Mouse (Mus musculus) brown adipose tissue, adult 24 weeks (tissue): Measurements from ENCODE around the gene Zfp689. TPM values are rescaled to one million over a fixed set of nuclear protein-coding genes. Genes with fewer than 3 reads are reported as not detected.
A peak's percentile ranks its signal among the peaks of the same experiment; 100 is the strongest.
"Not testable (repeated sequence)": the region's sequence is repeated elsewhere in the genome, so short reads cannot be mapped to it uniquely, and the experiment has no call there.

ENCODE experiments used
- H3K27ac ChIP-seq: fragments of 200-500 bp; replicated peaks from 2 replicates; pipeline ENCODE4 v1.5.1; 2012; ENCODE audit warnings: low read depth, mild to moderate bottlenecking, low read length
- H3K4me1 ChIP-seq: fragments of 200-500 bp; 2 replicates; pipeline ENCODE4 v1.6.1; 2012; ENCODE audit warnings: low read length, mixed read lengths; ENCODE audit not compliant: control insufficient read depth, insufficient read depth, insufficient read length
- H3K4me3 ChIP-seq: fragments of 200-500 bp; 2 replicates; pipeline ENCODE4 v1.5.1; 2012; ENCODE audit warnings: low read depth, mild to moderate bottlenecking, low read length, moderate library complexity; ENCODE audit not compliant: insufficient read depth
- polyA plus RNA-seq: library from polyadenylated mRNA; stranded (reverse); fragments of >200 nt; gene quantifications from 2 replicates; pipeline ENCODE4 v1.2.4, GENCODE M21; 2012; ENCODE audit not compliant: missing spikeins, insufficient read depth, insufficient read length

Zfp689 gene
- polyA plus RNA-seq, 1 experiment: 0.40 TPM

DNA sequence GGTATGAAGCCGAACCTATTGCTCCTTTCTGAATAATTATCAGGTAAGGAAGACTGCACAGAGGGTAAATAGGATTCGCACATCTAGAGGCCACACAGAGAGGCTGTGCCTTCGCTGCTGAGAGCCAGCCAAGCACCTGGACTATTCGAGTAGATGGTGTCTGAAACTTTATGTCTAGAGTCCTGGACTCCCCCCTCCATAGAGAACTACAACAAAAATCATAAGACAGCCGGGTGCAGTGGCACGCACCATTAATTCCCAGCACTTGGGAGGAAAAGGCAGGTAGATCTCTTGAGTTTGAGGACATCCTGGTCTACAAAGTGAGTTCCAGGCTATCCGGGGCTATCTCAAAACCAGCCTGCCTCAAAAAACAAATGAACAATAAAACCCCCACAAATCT is 1.0 kb upstream of the Zfp689 start:
- Histone ChIP-seq H3K27ac (no peak overlapping the region), H3K4me1 (peaks cover 8% of the 10 kb centered on the region), H3K4me3 (no peak overlapping the region)

DNA sequence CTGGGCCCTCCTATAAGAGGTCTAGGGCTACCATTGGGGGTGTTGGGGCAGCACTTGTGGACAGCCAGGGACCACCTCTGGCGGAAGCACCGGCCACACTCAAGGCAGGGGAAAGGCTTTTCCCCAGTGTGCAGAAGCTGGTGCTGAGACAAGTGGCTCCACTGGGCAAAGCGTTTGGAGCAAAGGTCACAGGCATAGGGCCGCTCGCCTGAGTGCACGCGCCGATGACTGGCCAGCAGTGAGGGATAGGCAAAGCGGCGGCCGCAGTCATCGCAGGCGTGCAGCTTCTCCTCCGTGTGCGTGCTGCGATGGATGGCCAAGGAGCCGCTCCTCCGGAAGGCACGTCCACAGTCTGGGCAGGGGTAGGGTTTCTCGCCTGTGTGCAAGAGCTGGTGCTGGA is 5.0 kb downstream of the Zfp689 start:
- Histone ChIP-seq H3K4me3 (no peak overlapping the region), H3K4me1 (no peaks in the 10 kb centered on the region), H3K27ac (no peak overlapping the region)

DNA sequence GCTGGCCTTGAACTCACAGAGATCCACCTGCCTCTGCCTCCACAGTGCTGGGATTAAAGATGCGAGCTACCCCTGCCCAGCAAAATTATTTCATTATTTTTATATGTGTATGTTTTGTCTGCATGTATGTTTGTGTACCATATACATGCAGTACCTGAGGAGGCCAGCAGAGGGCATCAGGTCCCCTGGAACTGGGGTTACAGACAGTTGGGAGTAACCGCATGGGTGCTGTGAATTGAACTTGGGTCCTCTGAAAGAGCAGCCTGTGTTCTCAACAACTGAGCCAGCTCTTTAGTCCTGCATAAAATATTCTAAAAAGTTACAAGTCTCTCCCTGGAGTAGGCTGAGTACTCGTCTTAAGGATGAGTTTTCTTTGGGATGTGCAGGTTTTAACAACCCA is 11.2 kb downstream of the Zfp689 start:
- Histone ChIP-seq H3K4me3 (no peak overlapping the region), H3K27ac (no peak overlapping the region), H3K4me1 (no peaks in the 10 kb centered on the region)

DNA sequence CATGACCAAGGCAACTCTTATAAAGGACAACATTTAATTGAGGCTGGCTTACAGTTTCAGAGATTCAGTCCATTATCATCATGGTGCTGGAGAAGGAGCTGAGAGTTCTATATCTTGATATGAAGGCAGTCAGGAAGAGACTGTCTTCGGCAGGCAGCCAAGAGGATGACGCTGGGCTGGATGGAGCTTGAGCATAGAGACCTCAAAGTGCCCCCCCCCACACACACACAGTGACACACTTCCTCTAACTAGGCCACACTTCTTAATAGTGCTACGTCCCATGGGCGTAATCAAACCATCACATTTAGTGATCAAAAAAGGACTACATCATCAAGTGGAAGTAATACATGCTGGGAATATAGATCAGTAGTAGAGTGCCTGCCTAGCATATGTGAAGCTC is 13.8 kb downstream of the Zfp689 start:
- Histone ChIP-seq H3K27ac (no peak overlapping the region), H3K4me3 (no peak overlapping the region), H3K4me1 (no peaks in the 10 kb centered on the region)

DNA sequence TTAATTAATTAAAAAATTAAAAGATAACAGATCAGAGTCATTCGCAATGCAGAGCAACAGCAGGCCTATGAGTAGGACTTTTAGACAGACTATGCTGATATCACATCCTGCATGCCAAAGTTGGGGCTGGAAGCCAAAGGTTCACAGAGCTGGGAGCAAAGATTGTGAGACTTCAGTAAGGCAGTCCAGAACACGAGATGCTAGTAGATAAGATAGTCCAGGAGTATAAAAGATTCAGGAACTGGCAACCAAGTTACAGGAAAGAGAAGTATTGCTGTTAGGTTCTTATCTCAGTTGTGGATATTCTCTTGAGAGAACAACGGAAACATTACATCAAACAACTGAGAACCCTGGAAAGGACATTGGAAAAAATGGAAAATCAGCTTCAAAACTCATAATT is 22.6 kb downstream of the Zfp689 start:
- H3K4me1 ChIP-seq: 0 out of 2 replicates have a peak, but pooled peaks cover 3% of the 10 kb centered on the region
- H3K4me3 ChIP-seq: no peak overlapping the region
- H3K27ac ChIP-seq: no peak overlapping the region; the same call in 1 of the 2 replicates

DNA sequence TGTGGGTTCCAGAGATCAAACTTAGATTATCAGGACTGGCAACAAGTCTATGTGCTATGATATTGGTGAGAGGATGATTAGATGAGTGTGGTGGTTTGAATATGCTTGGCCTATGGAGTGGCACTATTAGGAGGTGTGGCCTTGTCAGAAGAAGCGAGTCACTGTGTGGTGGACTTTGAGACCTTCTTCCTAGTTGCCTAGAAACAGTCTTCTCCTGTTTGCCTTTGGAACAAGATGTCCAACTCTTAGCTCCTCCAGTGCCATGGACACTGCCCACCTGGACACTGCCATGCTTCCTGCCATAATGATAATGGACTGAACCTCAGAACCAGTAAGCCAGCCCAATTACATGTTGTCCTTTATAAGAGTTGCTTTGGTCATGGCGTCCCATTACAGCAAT is 23.0 kb downstream of the Zfp689 start:
- Histone ChIP-seq H3K27ac (peak overlapping the region; percentile 63), H3K4me3 (no peak overlapping the region), H3K4me1 (peaks cover 5% of the 10 kb centered on the region; the same call in 1 of the 2 replicates)

DNA sequence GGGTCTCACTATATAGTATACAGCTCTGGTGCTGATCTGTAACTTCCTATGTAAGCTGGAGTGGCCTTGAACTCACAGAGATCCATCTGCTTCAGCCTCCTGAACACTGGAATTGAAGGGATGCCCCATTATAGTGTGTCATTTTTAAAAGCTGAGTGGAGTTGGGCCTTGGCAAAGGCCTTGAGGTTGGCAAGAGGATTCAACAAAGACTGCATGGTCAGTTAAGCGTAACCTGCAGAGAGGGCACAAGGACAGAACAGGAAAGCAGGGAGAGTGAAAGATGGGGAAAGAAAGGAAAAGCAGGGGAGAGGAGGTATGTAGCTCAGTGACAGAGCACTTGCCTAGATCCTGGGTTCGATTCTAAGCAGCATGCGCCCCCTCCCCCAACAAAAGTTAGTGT is 23.7 kb downstream of the Zfp689 start:
- Histone ChIP-seq H3K4me1 (peaks cover 5% of the 10 kb centered on the region; the same call in 1 of the 2 replicates), H3K27ac (no peak overlapping the region), H3K4me3 (no peak overlapping the region)

DNA sequence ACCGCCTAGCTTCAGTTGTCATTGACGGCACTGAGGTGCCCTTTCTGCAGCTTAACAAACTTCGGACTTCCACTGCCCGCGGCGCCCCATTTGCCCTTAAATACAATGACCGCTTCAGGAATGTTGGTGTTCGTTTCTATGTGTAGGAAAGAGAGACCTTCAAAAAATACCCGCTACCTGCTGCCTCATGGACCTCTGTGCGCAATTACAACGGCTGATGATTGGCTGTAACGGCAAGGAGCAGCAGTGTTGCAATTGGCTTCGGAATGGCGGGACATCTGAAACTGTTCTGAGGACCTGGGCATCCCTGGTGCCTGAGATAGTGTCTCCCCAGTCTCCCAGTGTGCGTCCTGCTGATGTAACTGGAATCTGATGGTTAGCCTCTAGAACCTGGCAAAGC is 26.7 kb downstream of the Zfp689 start:
- Histone ChIP-seq H3K4me3 (peak overlapping the region; percentile 56), H3K27ac (no peak overlapping the region), H3K4me1 (peaks cover 5% of the 10 kb centered on the region; the same call in 1 of the 2 replicates)

DNA sequence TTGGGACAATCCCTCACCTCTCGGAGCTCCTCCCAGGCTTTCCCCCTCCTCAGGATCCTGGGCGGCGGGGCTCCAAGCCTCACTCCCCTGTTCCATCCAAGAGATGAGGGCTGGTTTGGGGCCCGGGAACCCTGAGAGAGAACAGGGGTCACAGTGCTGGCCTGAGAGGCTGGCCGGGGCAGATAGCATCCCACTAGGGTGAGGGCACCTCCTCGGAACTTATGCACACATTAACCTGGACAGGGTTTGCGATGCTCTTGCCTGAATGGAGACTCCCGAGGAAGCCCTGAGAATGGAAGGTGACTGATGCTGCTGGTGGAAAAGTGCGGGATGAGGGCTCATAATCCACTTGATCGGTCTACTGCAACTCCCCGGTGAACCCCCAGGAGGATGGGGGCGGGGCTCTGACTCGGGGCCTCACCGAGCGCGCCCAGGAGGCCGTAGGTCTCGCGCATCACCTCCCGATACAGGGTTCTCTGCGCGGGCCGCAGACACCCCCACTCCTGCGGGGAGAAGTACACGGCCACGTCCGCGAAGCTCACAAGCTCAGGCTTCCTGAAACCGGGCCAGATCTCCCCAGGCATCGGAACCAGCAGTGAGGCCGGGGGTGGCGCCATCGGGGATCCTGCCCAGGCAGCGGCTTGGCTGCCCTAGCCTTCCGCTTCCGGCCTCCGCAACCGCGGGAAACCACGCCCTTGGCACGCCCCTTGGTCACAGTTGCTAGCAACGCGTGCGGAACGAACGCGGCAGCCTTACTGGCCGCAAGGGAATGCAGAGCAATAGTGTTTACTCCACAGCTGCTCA is 27.4 kb downstream of the Zfp689 start, which contains the start of gene Zfp688:
Gene Zfp688 (minus strand): TSS at position 681 of the 804 bp plus-strand sequence.
- Histone ChIP-seq H3K4me3 (peak within 1 kb of the TSS; percentile 89), H3K4me1 (peaks cover 5% of the 10 kb centered on the region; the same call in 1 of the 2 replicates), H3K27ac (peak within 1 kb of the TSS; percentile 61)

DNA sequence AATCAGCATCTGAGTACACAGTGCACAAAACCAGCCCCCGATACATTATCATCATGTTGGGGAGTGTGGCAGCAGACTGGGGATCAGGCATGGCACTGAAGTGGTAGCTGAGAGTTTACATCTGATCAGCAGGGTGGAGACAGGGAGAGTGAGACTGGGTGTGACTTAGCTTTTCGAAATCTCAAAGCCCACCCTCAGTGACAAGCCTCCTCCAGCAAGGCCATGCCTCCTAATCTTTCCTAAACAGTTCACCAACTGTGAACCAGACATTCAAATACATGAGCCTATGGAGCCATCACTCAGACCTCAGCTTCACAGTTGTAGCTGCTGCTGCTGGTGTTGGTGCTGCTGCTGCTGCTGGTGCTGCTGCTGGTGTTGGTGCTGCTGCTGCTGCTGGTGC is 37.5 kb downstream of the Zfp689 start:
- no peak overlapping the region for H3K27ac ChIP-seq
- no peaks in the 10 kb centered on the region for H3K4me1 ChIP-seq
- H3K4me3 ChIP-seq: no peak overlapping the region

DNA sequence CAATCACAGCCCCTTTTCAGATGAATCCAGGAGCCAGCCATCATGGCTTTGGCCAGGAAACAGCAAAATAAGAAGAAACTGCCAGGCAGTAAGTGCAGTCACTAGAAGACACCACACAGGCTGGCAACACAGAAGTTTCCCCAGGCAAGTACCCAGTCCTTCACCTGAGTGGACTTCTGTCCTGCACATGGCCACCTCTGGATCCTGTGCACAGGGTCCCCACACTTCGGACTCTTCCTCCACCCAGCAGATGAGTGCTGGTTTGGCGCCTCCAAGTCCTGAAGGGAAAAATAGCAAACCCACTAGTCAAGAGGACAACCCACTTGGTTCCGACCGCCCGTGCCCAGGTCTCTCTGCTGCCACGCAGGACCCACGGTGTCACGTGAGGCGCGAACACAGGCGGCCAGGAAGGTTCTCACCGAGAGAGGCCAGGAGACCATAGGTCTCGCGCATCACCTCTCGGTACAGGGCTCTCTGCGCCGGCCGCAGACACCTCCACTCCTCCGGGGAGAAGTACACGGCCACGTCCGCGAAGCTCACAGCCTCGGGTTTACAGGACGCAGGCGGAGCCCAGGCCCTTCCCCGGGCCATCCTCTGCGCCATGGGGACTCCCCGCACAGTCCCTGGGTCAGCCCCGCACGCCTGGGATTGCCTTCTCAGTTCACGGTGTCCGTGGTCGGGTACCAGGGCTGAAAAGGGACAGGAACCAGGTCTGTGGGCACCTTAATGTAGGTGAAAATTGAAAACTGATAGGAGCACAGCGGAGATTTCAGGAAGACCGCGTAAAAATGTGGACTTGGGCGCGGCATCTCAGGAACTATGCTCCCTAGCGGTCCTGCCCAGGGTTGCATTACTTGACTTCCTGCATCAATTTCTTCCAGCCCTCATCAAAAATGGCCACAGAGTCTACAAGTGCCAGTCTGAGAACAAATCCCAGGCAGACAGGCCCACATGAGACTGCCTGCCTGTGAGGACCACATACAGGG is 42.7 kb downstream of the Zfp689 start, which contains the start of gene Zfp764:
Gene Zfp764 (minus strand): TSS at position 821 of the 986 bp plus-strand sequence.
- H3K4me3 ChIP-seq: peak within 1 kb of the TSS; percentile 79
- peak within 1 kb of the TSS; percentile 88 for H3K27ac ChIP-seq
- not testable (repeated sequence) for H3K4me1 ChIP-seq

DNA sequence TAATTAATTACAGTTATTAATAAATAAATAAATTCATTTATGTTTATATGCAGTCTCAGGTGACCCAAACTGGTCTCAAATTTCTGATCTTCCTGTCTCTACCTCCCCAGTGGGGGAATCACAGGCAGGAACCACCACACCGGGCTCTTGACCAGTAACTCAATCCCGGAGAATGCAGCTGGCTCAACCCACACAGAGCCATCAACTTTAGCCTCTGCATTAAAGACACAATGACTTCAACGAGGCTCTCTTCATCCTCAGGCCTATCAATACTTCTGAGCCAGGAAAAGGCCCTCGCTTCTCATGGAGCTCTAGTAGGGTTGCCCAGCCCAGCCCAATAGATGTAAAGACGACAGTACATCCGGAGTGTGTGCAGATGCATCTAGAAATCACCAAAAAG is 44.9 kb downstream of the Zfp689 start:
- not testable (repeated sequence) for H3K4me1 ChIP-seq, H3K27ac ChIP-seq, H3K4me3 ChIP-seq

DNA sequence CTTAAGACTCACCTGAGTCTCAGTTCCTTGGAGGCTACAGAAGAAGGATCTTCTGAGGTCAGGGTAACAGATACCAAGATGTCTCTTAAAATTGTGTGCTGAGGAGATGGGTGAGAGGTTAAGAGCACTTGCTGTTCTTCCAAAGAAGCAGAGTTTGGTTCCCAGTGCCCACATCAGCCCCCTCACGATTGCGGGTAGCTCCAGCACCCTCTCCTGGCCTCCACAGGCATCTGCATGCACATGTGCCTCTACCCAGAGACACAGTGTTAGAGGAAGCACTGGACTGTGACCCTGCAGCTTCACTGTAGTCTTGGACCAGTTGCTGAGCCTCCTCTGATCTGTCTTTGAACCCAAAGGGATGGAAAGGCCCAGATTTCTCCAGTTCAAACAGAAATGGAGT is 46.0 kb downstream of the Zfp689 start:
- Histone ChIP-seq H3K4me3 (no peak overlapping the region), H3K4me1 (no peaks in the 10 kb centered on the region)

DNA sequence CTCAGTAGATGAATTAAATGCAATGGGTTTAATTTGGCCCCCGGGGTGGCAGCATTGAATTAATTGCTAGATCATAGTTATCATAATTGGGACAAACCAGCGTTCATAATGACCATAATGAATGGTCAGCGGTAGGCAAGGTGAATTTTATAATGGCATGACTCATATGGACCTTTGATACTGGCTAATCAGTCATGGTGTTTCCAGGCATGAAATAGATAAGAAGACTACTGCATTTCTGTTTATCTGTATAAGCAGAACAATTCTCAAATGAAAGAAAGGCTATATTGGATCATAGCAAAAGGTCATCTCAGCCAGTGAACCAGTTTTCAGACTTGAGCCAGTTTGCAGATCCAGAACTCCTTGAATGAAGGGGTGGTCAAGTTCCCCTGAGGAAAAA is 48.6 kb downstream of the Zfp689 start:
- no peaks in the 10 kb centered on the region for H3K4me1 ChIP-seq
- H3K27ac ChIP-seq: no peak overlapping the region
- no peak overlapping the region for H3K4me3 ChIP-seq

More for the DNA sequence above, 46.0 kb downstream of the Zfp689 start:
- no peak overlapping the region for H3K27ac ChIP-seq

DNA sequence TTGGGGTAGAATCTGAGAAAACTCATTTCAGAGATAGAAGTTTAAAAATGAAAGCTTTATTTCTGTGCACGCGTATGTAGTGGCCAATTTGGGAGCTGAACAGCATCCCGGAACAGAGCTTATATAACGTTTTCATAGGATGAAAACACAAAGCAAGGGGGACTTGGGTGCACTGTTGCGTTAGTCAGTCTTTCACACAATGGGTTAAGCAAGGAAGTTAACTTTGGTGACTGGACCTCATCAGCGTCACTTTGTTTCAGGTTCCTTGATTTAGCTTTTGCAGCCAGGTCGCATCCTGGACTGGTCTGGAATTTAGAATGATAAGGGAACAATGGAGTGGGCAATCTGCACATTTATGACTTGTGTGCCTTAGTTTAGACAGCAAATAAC is 55.0 kb downstream of the Zfp689 start:
- Histone ChIP-seq H3K4me1 (peaks cover 8% of the 10 kb centered on the region), H3K27ac (peak overlapping the region; percentile 39; the same call in 1 of the 2 replicates), H3K4me3 (peak overlapping the region; percentile 66)
